Mouse (Mus musculus) CH12.LX (cell line): ENCODE measurements around the gene Nmur1. TPM values are rescaled to one million over a fixed set of nuclear protein-coding genes. Genes with fewer than 3 reads are reported as not detected.
A peak's percentile ranks its signal among the peaks of the same experiment; 100 is the strongest.

ENCODE experiments used
- DNase-seq: peaks from one replicate; pipeline ENCODE4 v3.0.0-alpha.2; 2013; ENCODE audit errors: extremely low read depth
- H3K27ac ChIP-seq: 2 replicates; pipeline ENCODE4 v1.5.1; 2012; ENCODE audit warnings: low read depth, mild to moderate bottlenecking, control low read depth, moderate library complexity; ENCODE audit not compliant: insufficient read depth
- H3K27me3 ChIP-seq: replicated peaks from 2 replicates; pipeline ENCODE3; 2012; ENCODE audit warnings: inconsistent platforms
- H3K36me3 ChIP-seq, 2 experiments: replicated peaks in 1 of 2; 2 replicates each; pipeline versions ENCODE3 to v1.6.1; 2012; ENCODE audit warnings: inconsistent platforms in 1 of 2, low read length in 1 of 2, mild to moderate bottlenecking in 1 of 2, mixed read lengths in 1 of 2, moderate library complexity in 1 of 2; ENCODE audit not compliant: control insufficient read depth in 1 of 2, insufficient read depth in 1 of 2
- H3K4me1 ChIP-seq, 2 experiments: 2 replicates each; pipeline ENCODE4 v1.6.1; 2012; ENCODE audit warnings: inconsistent platforms in 1 of 2, moderate library complexity in 1 of 2; ENCODE audit not compliant: insufficient read depth in 2 of 2, control insufficient read depth in 1 of 2
- H3K4me2 ChIP-seq: 2 replicates; pipeline ENCODE4 v1.6.1; 2012; ENCODE audit warnings: low read depth, mild to moderate bottlenecking, control low read depth; ENCODE audit not compliant: poor library complexity, insufficient read depth, severe bottlenecking
- H3K4me3 ChIP-seq, 3 experiments: fragments of 150-350 bp in 1 of 3; sonication (generic) in 1 of 3; replicated peaks in 1 of 3; 2 replicates each; pipeline versions ENCODE3 to v1.5.1; 2011 to 2012; ENCODE audit warnings: low read depth in 2 of 3, low read length in 2 of 3, mild to moderate bottlenecking in 2 of 3, moderate library complexity in 2 of 3, control low read depth in 1 of 3, improper control_type of control experiment in 1 of 3, inconsistent platforms in 1 of 3, mixed read lengths in 1 of 3; ENCODE audit not compliant: poor library complexity in 1 of 3
- H3K79me2 ChIP-seq: replicated peaks from 2 replicates; pipeline ENCODE4 v1.6.1; 2012; ENCODE audit warnings: mild to moderate bottlenecking, moderate library complexity; ENCODE audit not compliant: control insufficient read depth, poor library complexity, insufficient read depth, severe bottlenecking; ENCODE audit errors: extremely low read depth
- H3K9ac ChIP-seq: 2 replicates; pipeline ENCODE4 v1.6.1; 2012; ENCODE audit warnings: low read depth, mild to moderate bottlenecking, control low read depth, moderate library complexity; ENCODE audit not compliant: insufficient read depth
- H3K9me3 ChIP-seq: replicated peaks from 2 replicates; pipeline ENCODE3; 2012; ENCODE audit warnings: low read length, inconsistent platforms, mixed read lengths
- CHD1 ChIP-seq: IDR thresholded peaks from 2 replicates; pipeline ENCODE4 v1.6.1; 2012; ENCODE audit warnings: low read depth, low read length, improper control_type of control experiment, inconsistent platforms
- CHD2 ChIP-seq: IDR thresholded peaks from 2 replicates; pipeline ENCODE4 v1.6.1; 2011; ENCODE audit warnings: low read length, improper control_type of control experiment
- E2F4 ChIP-seq: IDR thresholded peaks from 2 replicates; pipeline ENCODE4 v1.6.1; 2011; ENCODE audit warnings: low read depth, low read length, improper control_type of control experiment; ENCODE audit not compliant: insufficient replicate concordance
- ELF1 ChIP-seq: IDR thresholded peaks from 2 replicates; pipeline ENCODE4 v1.6.1; 2014; ENCODE audit warnings: low read depth, mild to moderate bottlenecking, inconsistent platforms, low read length, improper control_type of control experiment
- ETS1 ChIP-seq: conservative IDR thresholded peaks from 2 replicates; pipeline ENCODE4 v1.6.1; 2012; ENCODE audit warnings: low read depth, mild to moderate bottlenecking, inconsistent platforms, low read length, improper control_type of control experiment, moderate library complexity
- HCFC1 ChIP-seq: IDR thresholded peaks from 2 replicates; pipeline ENCODE4 v1.6.1; 2012; ENCODE audit warnings: low read depth, mild to moderate bottlenecking, inconsistent platforms, low read length, improper control_type of control experiment
- JUND ChIP-seq: conservative IDR thresholded peaks from 2 replicates; pipeline ENCODE4 v1.6.1; 2011; ENCODE audit warnings: low read depth, low read length, improper control_type of control experiment
- MAX ChIP-seq: IDR thresholded peaks from 2 replicates; pipeline ENCODE4 v1.6.1; 2011; ENCODE audit warnings: low read length, improper control_type of control experiment
- MEF2A ChIP-seq: IDR thresholded peaks from 2 replicates; pipeline ENCODE4 v1.6.1; 2014; ENCODE audit warnings: low read depth, mild to moderate bottlenecking, inconsistent platforms, low read length, improper control_type of control experiment, borderline replicate concordance
- MXI1 ChIP-seq: IDR thresholded peaks from 2 replicates; pipeline ENCODE4 v1.6.1; 2011; ENCODE audit warnings: mild to moderate bottlenecking, low read depth, low read length, improper control_type of control experiment
- MYC ChIP-seq: IDR thresholded peaks from 2 replicates; pipeline ENCODE4 v1.6.1; 2011; ENCODE audit warnings: low read depth, mild to moderate bottlenecking, improper control_type of control experiment, low read length
- POLR2A ChIP-seq: IDR thresholded peaks from 2 replicates; pipeline ENCODE4 v1.6.1; 2011; ENCODE audit warnings: low read depth, mild to moderate bottlenecking, improper control_type of control experiment, low read length
- RAD21 ChIP-seq: IDR thresholded peaks from 2 replicates; pipeline ENCODE4 v1.6.1; 2011; ENCODE audit warnings: low read depth, mild to moderate bottlenecking, low read length, improper control_type of control experiment, moderate library complexity
- RCOR1 ChIP-seq: conservative IDR thresholded peaks from 2 replicates; pipeline ENCODE4 v1.6.1; 2012; ENCODE audit warnings: low read depth, mild to moderate bottlenecking, inconsistent platforms, low read length, improper control_type of control experiment
- SMC3 ChIP-seq: IDR thresholded peaks from 2 replicates; pipeline ENCODE4 v1.6.1; 2011; ENCODE audit warnings: low read depth, low read length, improper control_type of control experiment
- TCF12 ChIP-seq: IDR thresholded peaks from 2 replicates; pipeline ENCODE4 v1.6.1; 2014; ENCODE audit warnings: low read depth, mild to moderate bottlenecking, inconsistent platforms, low read length, improper control_type of control experiment
- UBTF ChIP-seq: IDR thresholded peaks from 2 replicates; pipeline ENCODE4 v1.6.1; 2012; ENCODE audit warnings: low read depth, mild to moderate bottlenecking, inconsistent platforms, low read length, improper control_type of control experiment, moderate library complexity
- ZKSCAN1 ChIP-seq: IDR thresholded peaks from 2 replicates; pipeline ENCODE4 v1.6.1; 2012; ENCODE audit warnings: low read depth, inconsistent platforms, low read length, improper control_type of control experiment, borderline replicate concordance
- ZMIZ1 ChIP-seq: IDR thresholded peaks from 2 replicates; pipeline ENCODE4 v1.6.1; 2012; ENCODE audit warnings: low read depth, mild to moderate bottlenecking, inconsistent platforms, low read length, improper control_type of control experiment
- ZNF384 ChIP-seq: IDR thresholded peaks from 2 replicates; pipeline ENCODE4 v1.6.1; 2012; ENCODE audit warnings: low read depth, low read length, improper control_type of control experiment, inconsistent platforms
- dilution Hi-C: fragments of 300-500 bp; cut with MboI; formaldehyde crosslinking; loops from 2 replicates; pipeline ENCODE4 v1.14.3; 2020; ENCODE audit warnings: low sequenced_read_pairs; ENCODE audit not compliant: extremely low pct_unique_long_range_greater_than_20kb, extremely low pct_ligation_motif_present
- in situ Hi-C: fragments of 300-500 bp; cut with MboI; formaldehyde crosslinking; loops from 3 replicates; pipeline ENCODE4 v1.14.3; 2019; ENCODE audit warnings: low sequenced_read_pairs, low pct_ligation_motif_present, low pct_unique_long_range_greater_than_20kb, mixed read lengths
- polyA plus RNA-seq: library from polyadenylated mRNA; unstranded; fragments of >175 nt; gene quantifications from 2 replicates; pipeline ENCODE4 v1.2.1, GENCODE M21; 2012; ENCODE audit warnings: low read depth; ENCODE audit not compliant: insufficient read length
- total RNA-seq, 2 experiments: library from RNA; depleted of rRNA; stranded (reverse); fragments of 300-350 nt in 1 of 2; fragments of >200 nt in 1 of 2; gene quantifications; 2 replicates each; pipeline ENCODE4 v1.2.3; 2012 to 2014

Nmur1 gene
- total and polyA plus RNA-seq, 3 experiments: 0.16 TPM; not detected in 2

DNA sequence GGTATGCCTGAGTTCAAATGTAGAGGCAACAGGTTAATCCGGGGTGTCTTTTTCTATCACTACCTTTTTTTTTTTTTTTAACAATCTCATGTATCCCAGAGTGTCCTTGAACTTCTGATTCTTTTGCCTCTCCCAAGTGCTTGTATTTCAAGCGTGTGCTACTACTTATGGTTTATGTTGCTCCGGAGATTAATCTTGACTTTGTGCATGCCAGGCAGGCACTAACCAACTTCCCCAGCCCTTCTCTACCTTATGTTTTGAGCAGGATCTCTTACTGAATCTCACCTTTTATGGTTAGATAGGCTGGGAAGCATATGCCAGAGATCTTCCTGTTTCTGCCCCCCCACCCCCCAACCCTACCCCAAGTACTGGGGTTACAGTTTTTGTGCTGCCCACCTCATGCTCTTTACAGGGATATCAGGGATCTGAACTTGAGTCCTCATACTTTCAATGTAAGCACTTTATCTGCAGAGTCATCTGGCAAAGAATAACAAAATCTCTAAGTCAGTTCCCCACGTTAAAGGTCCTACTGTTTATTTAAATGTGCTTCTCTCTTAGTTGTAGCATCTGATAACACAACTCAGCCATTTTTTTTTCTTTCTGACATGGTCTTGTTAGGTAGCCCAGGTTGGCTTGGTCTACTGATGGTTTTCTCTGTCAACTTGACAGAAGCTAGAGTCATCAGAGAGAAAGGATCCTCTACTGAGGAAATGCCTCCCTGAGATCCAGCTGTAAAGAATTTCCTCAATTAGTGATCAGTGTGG is 64.0 kb downstream of the Nmur1 start:
- peaks cover 36% of the 10 kb centered on the region for H3K79me2 ChIP-seq
- in situ Hi-C loops: no loop called here
- H3K27ac ChIP-seq: no peak overlapping the region
- H3K4me2 ChIP-seq: no peak overlapping the region
- DNase-seq: no peak
- no peaks in the 10 kb centered on the region for H3K27me3 ChIP-seq
- no peaks in the 10 kb centered on the region for H3K9me3 ChIP-seq
- no peak for TF ChIP-seq E2F4
- no peak for TF ChIP-seq CHD2
- no peak for TF ChIP-seq RAD21
- TF ChIP-seq CHD1: no peak
- TF ChIP-seq TCF12: no peak
- TF ChIP-seq JUND: no peak
- no peak for TF ChIP-seq ZMIZ1
- TF ChIP-seq MEF2A: no peak
- TF ChIP-seq MYC: no peak
- no peak for TF ChIP-seq RCOR1
- TF ChIP-seq POLR2A: no peak
- TF ChIP-seq ETS1: no peak
- TF ChIP-seq UBTF: no peak
- no peak for TF ChIP-seq ZKSCAN1
- no peak for TF ChIP-seq SMC3
- TF ChIP-seq MAX: no peak
- TF ChIP-seq ELF1: no peak
- TF ChIP-seq ZNF384: no peak
- TF ChIP-seq MXI1: no peak
- TF ChIP-seq HCFC1: no peak
- H3K9ac ChIP-seq: no peak overlapping the region
- peaks cover 5 to 10% of the 10 kb centered on the region in 2 experiments for H3K36me3 ChIP-seq
- peaks cover 7 to 34% of the 10 kb centered on the region in 2 experiments for H3K4me1 ChIP-seq
- H3K4me3 ChIP-seq: no peak overlapping the region
- dilution Hi-C loops: no loop called here

DNA sequence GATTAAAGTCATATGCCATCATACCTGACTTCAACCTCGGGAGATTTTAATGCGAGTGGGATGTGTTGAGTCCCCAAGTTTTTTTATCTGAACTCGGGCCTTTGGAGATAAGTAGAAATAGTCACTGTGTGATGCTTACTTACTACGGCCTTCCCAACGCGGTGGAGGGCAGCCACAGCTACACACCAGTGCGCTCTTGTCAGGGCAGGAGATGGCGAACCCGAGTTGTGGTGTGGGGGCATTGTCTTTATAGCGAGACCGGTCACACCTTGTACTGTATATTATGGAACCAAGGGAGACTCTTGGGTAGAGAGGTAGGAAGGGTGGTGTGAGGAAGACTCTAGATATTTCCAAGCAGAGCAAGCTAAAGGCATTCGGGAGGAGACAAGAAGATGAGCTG is 65.6 kb downstream of the Nmur1 start:
- Histone ChIP-seq H3K79me2 (peaks cover 47% of the 10 kb centered on the region), H3K4me1 (peaks cover 10 to 50% of the 10 kb centered on the region in 2 experiments), H3K27ac (no peak overlapping the region), H3K4me3 (peak overlapping the region; percentile 86 to 96 (median 96)), H3K36me3 (peaks cover 16 to 26% of the 10 kb centered on the region in 2 experiments), H3K9me3 (no peaks in the 10 kb centered on the region), H3K9ac (peak overlapping the region; percentile 98), H3K27me3 (no peaks in the 10 kb centered on the region), H3K4me2 (peak overlapping the region; percentile 81)
- in situ Hi-C loops (no loop called here), dilution Hi-C loops (no loop called here)
- 0 out of 2 replicates have a peak, but pooled peaks have one; percentile 28 for TF ChIP-seq UBTF
- no peak for TF ChIP-seq E2F4
- TF ChIP-seq ZMIZ1: 0 out of 2 replicates have a peak, but pooled peaks have one; percentile 27
- no peak for TF ChIP-seq MAX
- no peak for DNase-seq
